8 mouse cellular contexts compared by ENCODE assay signal in genomic region chrX:36874704-36875128, GRCm38 (mm10). TPM values are rescaled to one million over a fixed set of nuclear protein-coding genes. Genes with fewer than 3 reads are reported as not detected.
DNase-seq lines count a peak whose midpoint lies in the region; ATAC-seq and TF ChIP-seq lines count a peak whose summit lies in the region.

No protein-coding gene starts in this region.

- peak overlapping the region; percentile 79 for H3K9ac ChIP-seq in kidney, embryonic 16.5 days (replicated peaks; ENCODE audit: low read length)
- H3K9ac ChIP-seq in intestine, embryonic 16.5 days (ENCODE audit: low read depth, low read length) = peak overlapping the region; percentile 82
- H3K9ac ChIP-seq in midbrain, embryonic 14.5 days (replicated peaks; ENCODE audit: low read length) = peak overlapping the region; percentile 72

- no peaks in the 10 kb centered on the region for H3K9me3 ChIP-seq in kidney, embryonic 16.5 days (ENCODE audit: low read length)
- H3K9me3 ChIP-seq in G1E (replicated peaks) = no peaks in the 10 kb centered on the region
- 0 out of 2 replicates have a peak, but pooled peaks cover 2% of the 10 kb centered on the region for H3K9me3 ChIP-seq in intestine, embryonic 16.5 days (ENCODE audit: control insufficient read depth, low read length)
- H3K9me3 ChIP-seq in midbrain, embryonic 14.5 days (ENCODE audit: control insufficient read depth, low read length) = no peaks in the 10 kb centered on the region

- TF ChIP-seq CTCF in G1E (IDR thresholded peaks at IDR 0.05; ENCODE audit: low read depth, low read length) = no peak
- no peak for TF ChIP-seq CTCF in embryonic fibroblast, embryonic 13.5 days (IDR thresholded peaks at IDR 0.05; ENCODE audit: borderline replicate concordance, insufficient read depth, low read length)

- H3K4me2 ChIP-seq in kidney, embryonic 16.5 days (replicated peaks; ENCODE audit: low read depth, low read length) = peak overlapping the region; percentile 61
- peak overlapping the region; percentile 70 for H3K4me2 ChIP-seq in intestine, embryonic 16.5 days (ENCODE audit: low read depth, low read length)
- H3K4me2 ChIP-seq in midbrain, embryonic 14.5 days (ENCODE audit: low read length) = peak overlapping the region; percentile 62

- H3K27me3 ChIP-seq in kidney, embryonic 16.5 days (ENCODE audit: insufficient read depth, low read length) = no peaks in the 10 kb centered on the region
- no peaks in the 10 kb centered on the region for H3K27me3 ChIP-seq in G1E (ENCODE audit: insufficient read depth, low read length)
- H3K27me3 ChIP-seq in intestine, embryonic 16.5 days (replicated peaks; ENCODE audit: control insufficient read depth, insufficient read depth, low read length) = no peaks in the 10 kb centered on the region
- H3K27me3 ChIP-seq in midbrain, embryonic 14.5 days (ENCODE audit: control insufficient read depth, insufficient read depth, low read length) = no peaks in the 10 kb centered on the region

- WGBS in kidney, embryonic 16.5 days = 14% methylated on average over 25 of the region's 36 CpGs
- WGBS in intestine, embryonic 16.5 days = 21% methylated on average over 36 of the region's 36 CpGs
- 19% methylated on average over 32 of the region's 36 CpGs for WGBS in midbrain, embryonic 14.5 days

- no peak for TF ChIP-seq POLR2A in embryonic fibroblast, embryonic 13.5 days (IDR thresholded peaks at IDR 0.05; ENCODE audit: low read depth, low read length)

- no peaks in the 10 kb centered on the region for H3K4me1 ChIP-seq in kidney, embryonic 16.5 days (ENCODE audit: insufficient read depth, low read length)
- peaks cover 8% of the 10 kb centered on the region; the same call in 1 of the 2 replicates for H3K4me1 ChIP-seq in G1E (ENCODE audit: insufficient read depth, low read depth, low read length)
- H3K4me1 ChIP-seq in embryonic fibroblast, embryonic 13.5 days (ENCODE audit: control insufficient read depth, insufficient read depth, low read length) = no peaks in the 10 kb centered on the region
- no peaks in the 10 kb centered on the region for H3K4me1 ChIP-seq in intestine, embryonic 16.5 days (ENCODE audit: control insufficient read depth, insufficient read depth, low read length)
- 0 out of 2 replicates have a peak, but pooled peaks cover 4% of the 10 kb centered on the region for H3K4me1 ChIP-seq in midbrain, embryonic 14.5 days (ENCODE audit: control insufficient read depth, insufficient read depth, low read length)

- no peak for DNase-seq in kidney, postnatal 14 days
- DNase-seq in G1E (ENCODE audit: low spot score) = peak; percentile 6
- peak; percentile 24 for DNase-seq in midbrain, embryonic 14.5 days
- no peak for DNase-seq in left cerebral cortex, adult 9 months (ENCODE audit: low spot score in 2 of 2)
- DNase-seq in ovary, postnatal 14 days (ENCODE audit: low spot score) = no peak

- H3K36me3 ChIP-seq in kidney, embryonic 16.5 days (ENCODE audit: insufficient read depth, low read length) = no peaks in the 10 kb centered on the region
- peaks cover 20% of the 10 kb centered on the region for H3K36me3 ChIP-seq in G1E (replicated peaks)
- no peaks in the 10 kb centered on the region for H3K36me3 ChIP-seq in intestine, embryonic 16.5 days (ENCODE audit: control insufficient read depth, insufficient read depth, low read length)
- H3K36me3 ChIP-seq in midbrain, embryonic 14.5 days (ENCODE audit: control insufficient read depth, insufficient read depth, low read length) = no peaks in the 10 kb centered on the region

- ATAC-seq in kidney, embryonic 16.5 days (ENCODE audit: low FRiP score, low TSS enrichment) = peak; percentile 60
- no peak for ATAC-seq in G1E (ENCODE audit: extremely low read depth, insufficient number of reproducible peaks, low FRiP score, poor library complexity, severe bottlenecking)
- ATAC-seq in intestine, embryonic 16.5 days = peak; percentile 29
- peak; percentile 55; the same call in 1 of the 2 replicates for ATAC-seq in midbrain, embryonic 14.5 days (ENCODE audit: low FRiP score, low TSS enrichment)

- peak overlapping the region; percentile 77 for H3K27ac ChIP-seq in kidney, embryonic 16.5 days (ENCODE audit: low read length)
- H3K27ac ChIP-seq in embryonic fibroblast, embryonic 13.5 days (ENCODE audit: insufficient read depth, low read length) = no peak overlapping the region; the same call in 1 of the 2 replicates
- H3K27ac ChIP-seq in intestine, embryonic 16.5 days (ENCODE audit: low read length) = peak overlapping the region; percentile 76
- H3K27ac ChIP-seq in midbrain, embryonic 14.5 days (replicated peaks; ENCODE audit: low read depth, low read length) = peak overlapping the region; percentile 73

- peak overlapping the region; percentile 66 for H3K4me3 ChIP-seq in kidney, embryonic 16.5 days (ENCODE audit: low read length)
- H3K4me3 ChIP-seq in G1E (ENCODE audit: low read depth, low read length) = peak overlapping the region; percentile 77
- peak overlapping the region; percentile 91 for H3K4me3 ChIP-seq in embryonic fibroblast, embryonic 13.5 days (ENCODE audit: insufficient read depth, low read length)
- peak overlapping the region; percentile 69 for H3K4me3 ChIP-seq in intestine, embryonic 16.5 days (ENCODE audit: low read length)
- peak overlapping the region; percentile 61 for H3K4me3 ChIP-seq in midbrain, embryonic 14.5 days (replicated peaks; ENCODE audit: low read depth, low read length)

RNA-seq across cellular contexts. Expression of gene C330007P06Rik, which starts 0.8 kb away (rescaled TPM):
- 29.5 and 33.9 TPM in 2 replicates for polyA plus RNA-seq in kidney, embryonic 16.5 days (2015; fragmentation: Nextera tagmentation; extraction: Ambion mirVana)
- total RNA-seq in G1E (2014; fragmentation: Nextera tagmentation) (33.8 and 36.3 TPM in 2 replicates), G1E (2017) (77.7 and 83.2 TPM in 2 replicates)
- 1.6 and 2.1 TPM in 2 replicates for polyA plus RNA-seq in G1E (2012)
- polyA plus RNA-seq in embryonic fibroblast, embryonic 13.5 days (2011; ENCODE audit: insufficient read length, low read depth, missing spikeins) = 43.8 and 52.9 TPM in 2 replicates
- polyA plus RNA-seq in intestine, embryonic 16.5 days (2015; fragmentation: Nextera tagmentation; extraction: Ambion mirVana) = 24.9 and 25.5 TPM in 2 replicates
- 15.7 and 23.0 TPM in 2 replicates for polyA plus RNA-seq in midbrain, embryonic 14.5 days (2014; fragmentation: Nextera tagmentation; extraction: Ambion mirVana)

RNA-seq across cellular contexts. Expression of gene Ube2a, which starts 1.0 kb away (rescaled TPM):
- polyA plus RNA-seq in kidney, embryonic 16.5 days (2015; fragmentation: Nextera tagmentation; extraction: Ambion mirVana) = 116 and 118 TPM in 2 replicates
- total RNA-seq in G1E (2014; fragmentation: Nextera tagmentation) = 53.4 and 58.1 TPM in 2 replicates
- total RNA-seq in G1E (2017) = 16.0 and 16.4 TPM in 2 replicates
- polyA plus RNA-seq in G1E (2012) = 108 and 126 TPM in 2 replicates
- polyA plus RNA-seq in embryonic fibroblast, embryonic 13.5 days (2011; ENCODE audit: insufficient read length, low read depth, missing spikeins) = 60.2 and 65.7 TPM in 2 replicates
- 105 and 108 TPM in 2 replicates for polyA plus RNA-seq in intestine, embryonic 16.5 days (2015; fragmentation: Nextera tagmentation; extraction: Ambion mirVana)
- 130 and 132 TPM in 2 replicates for polyA plus RNA-seq in midbrain, embryonic 14.5 days (2014; fragmentation: Nextera tagmentation; extraction: Ambion mirVana)

RNA-seq across cellular contexts. Expression of gene Nkrf, which starts 28.0 kb away (rescaled TPM):
- polyA plus RNA-seq in kidney, embryonic 16.5 days (2015; fragmentation: Nextera tagmentation; extraction: Ambion mirVana) = 1.2 and 1.4 TPM in 2 replicates
- total RNA-seq in G1E (2014; fragmentation: Nextera tagmentation) (20.2 and 23.1 TPM in 2 replicates), G1E (2017) (10.3 and 12.2 TPM in 2 replicates)
- polyA plus RNA-seq in G1E (2012) = 1.4 and 1.5 TPM in 2 replicates
- polyA plus RNA-seq in embryonic fibroblast, embryonic 13.5 days (2011; ENCODE audit: insufficient read length, low read depth, missing spikeins) = 6.6 and 8.0 TPM in 2 replicates
- 1.4 and 1.5 TPM in 2 replicates for polyA plus RNA-seq in intestine, embryonic 16.5 days (2015; fragmentation: Nextera tagmentation; extraction: Ambion mirVana)
- 17.5 and 20.0 TPM in 2 replicates for polyA plus RNA-seq in midbrain, embryonic 14.5 days (2014; fragmentation: Nextera tagmentation; extraction: Ambion mirVana)

Comparison
In these comparisons a context has a peak if more than half of its experiments do, and no peak if none do; other contexts are left out.
1. DNase-seq: peak in G1E (single experiment) and midbrain, embryonic 14.5 days (single experiment); none in kidney, postnatal 14 days (single experiment), left cerebral cortex, adult 9 months (0 of 2) and ovary, postnatal 14 days (single experiment).
2. Peak in every context shown above with its lines, with median percentiles within 50 percentile points of each other: H3K4me2 ChIP-seq, H3K4me3 ChIP-seq and H3K9ac ChIP-seq.